Mouse (Mus musculus): ENCODE measurements around the gene Rab6b.

DNA sequence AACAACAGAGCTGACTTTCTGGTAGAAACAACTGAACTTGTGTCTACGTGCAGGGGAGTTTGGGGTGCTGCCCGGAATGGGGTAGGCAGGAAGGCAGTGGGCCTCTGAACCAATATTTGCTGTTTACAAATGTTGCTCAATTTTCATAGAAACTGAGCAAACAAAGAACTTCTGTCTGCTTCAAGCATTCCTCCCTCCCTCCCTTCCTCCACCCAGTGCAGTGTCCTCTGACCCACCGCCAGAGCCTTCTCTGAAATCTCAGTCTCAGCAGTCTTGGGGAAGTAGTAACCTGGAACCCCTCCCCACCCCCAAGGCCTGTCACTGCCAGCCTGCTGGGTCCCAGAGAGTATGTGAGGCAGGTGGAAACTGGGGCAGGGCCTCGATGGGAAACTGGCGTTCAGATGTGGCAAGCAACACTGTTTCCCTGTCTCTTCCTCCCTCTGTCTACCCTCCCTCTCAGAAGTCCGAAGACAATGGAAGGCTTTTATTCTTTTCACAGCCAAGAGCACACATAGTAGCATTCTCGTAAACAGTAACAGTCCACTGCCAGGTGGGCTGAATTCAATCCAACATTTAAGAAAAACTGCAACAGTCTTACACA, 123.1 kb downstream of the Rab6b start:
- TF ChIP-seq CTCF (IDR thresholded peaks at IDR 0.05; ENCODE audit: extremely low read depth, insufficient read depth, low read length) = no peak
- TF ChIP-seq POLR2A (IDR thresholded peaks at IDR 0.05; ENCODE audit: extremely low read depth, insufficient read depth, low read length) = no peak

Data from cortical plate, adult 2 months (tissue).